Mouse (Mus musculus) limb, embryonic 14.5 days (tissue): ENCODE data around the gene Hsf4. TPM values are rescaled to one million over a fixed set of nuclear protein-coding genes. Genes with fewer than 3 reads are reported as not detected.
A peak's percentile ranks its signal among the peaks of the same experiment; 100 is the strongest.

Experiments
- ATAC-seq: fragments of 200-750 bp; cut with Nextera tagmentation; 2 replicates; pipeline ENCODE4 v1.8.0; 2017; ENCODE audit warnings: low read depth, moderate number of reproducible peaks, moderate TSS enrichment; ENCODE audit not compliant: low FRiP score
- DNase-seq: peaks from one replicate; pipeline ENCODE4 v3.0.0-alpha.2; 2015; ENCODE audit warnings: low spot score
- H3K27ac ChIP-seq: fragments of 300-500 bp; sonication (generic); replicated peaks from 2 replicates; pipeline ENCODE4 v1.5.1; 2014; ENCODE audit warnings: low read depth, mild to moderate bottlenecking, low read length, moderate library complexity, mixed read lengths
- H3K27me3 ChIP-seq: fragments of 300-500 bp; sonication (generic); 2 replicates; pipeline ENCODE4 v1.6.1; 2014; ENCODE audit warnings: low read length, mixed read lengths; ENCODE audit not compliant: control insufficient read depth, insufficient read depth
- H3K36me3 ChIP-seq: fragments of 300-500 bp; sonication (generic); 2 replicates; pipeline ENCODE4 v1.6.1; 2014; ENCODE audit warnings: mild to moderate bottlenecking, low read length, moderate library complexity, mixed read lengths; ENCODE audit not compliant: control insufficient read depth, insufficient read depth
- H3K4me1 ChIP-seq: fragments of 300-500 bp; sonication (generic); 2 replicates; pipeline ENCODE4 v1.6.1; 2014; ENCODE audit warnings: antibody characterized with exemption, low read length, mixed read lengths; ENCODE audit not compliant: control insufficient read depth, insufficient read depth
- H3K4me2 ChIP-seq: fragments of 300-500 bp; sonication (generic); replicated peaks from 2 replicates; pipeline ENCODE4 v1.6.1; 2014; ENCODE audit warnings: low read depth, mild to moderate bottlenecking, low read length, moderate library complexity; ENCODE audit not compliant: severe bottlenecking
- H3K4me3 ChIP-seq: fragments of 300-500 bp; sonication (generic); replicated peaks from 2 replicates; pipeline ENCODE4 v1.5.1; 2014; ENCODE audit warnings: low read length
- H3K9ac ChIP-seq: fragments of 300-500 bp; sonication (generic); 2 replicates; pipeline ENCODE4 v1.6.1; 2014; ENCODE audit warnings: mild to moderate bottlenecking, low read depth, low read length, moderate library complexity; ENCODE audit not compliant: severe bottlenecking
- H3K9me3 ChIP-seq: fragments of 300-500 bp; sonication (generic); 2 replicates; pipeline ENCODE4 v1.6.1; 2016; ENCODE audit warnings: low read length; ENCODE audit not compliant: control insufficient read depth
- POLR2A ChIP-seq: fragments of 200-500 bp; IDR thresholded peaks from 2 replicates; pipeline ENCODE4 v1.8.0; 2012; ENCODE audit warnings: inconsistent platforms, mild to moderate bottlenecking, moderate library complexity, borderline replicate concordance; ENCODE audit not compliant: insufficient read depth, insufficient read length; ENCODE audit errors: extremely low read depth
- WGBS: fragments of 180-500 bp; shearing (Covaris S2); extraction: QIAGEN DNeasy Blood & Tissue Kit; methylation state at CpG from one replicate; pipeline ENCODE4 v1.1.7; 2014; 5-methylcytosine and 5-hydroxymethylcytosine counted together
- polyA plus RNA-seq, 2 experiments: library from polyadenylated mRNA; depleted of rRNA in 1 of 2; stranded (reverse) in 1 of 2; unstranded in 1 of 2; fragments of >200 nt; fragmentation: Nextera tagmentation in 1 of 2; extraction: Ambion mirVana in 1 of 2; gene quantifications; 2 replicates each; pipeline versions ENCODE4 v1.2.1 to v1.2.3; 2012 to 2014

The Hsf4 gene
- polyA plus RNA-seq, 2 experiments = 0.14 to 0.62 TPM

- Histone ChIP-seq H3K4me3 (no peak overlapping the region), H3K9me3 (no peaks in the 10 kb centered on the region), H3K9ac (no peak overlapping the region), H3K27me3 (no peaks in the 10 kb centered on the region), H3K27ac (peak overlapping the region; percentile 38; the same call in 1 of the 2 replicates), H3K4me1 (peaks cover 18% of the 10 kb centered on the region), H3K4me2 (peak overlapping the region; percentile 66; the same call in 1 of the 2 replicates), H3K36me3 (peaks cover 77% of the 10 kb centered on the region)
- ATAC-seq = peak; percentile 11; the same call in 1 of the 2 replicates
- 65% methylated on average over 9 of the region's 9 CpGs for WGBS
- no peak for TF ChIP-seq POLR2A
- peak; percentile 17 for DNase-seq
Measured at GRCm38 (mm10) chr8:105304325-105305210, 35.0 kb downstream of the Hsf4 start.

GRCm38 (mm10) chr8:105305211-105306145, 35.9 kb downstream of the Hsf4 start, which contains the start of gene Elmo3:
Gene Elmo3, plus strand, starts transcription at chr8:105305601.
- Histone ChIP-seq H3K4me1 (peaks cover 18% of the 10 kb centered on the region), H3K27ac (peak within 1 kb of the TSS; percentile 38; the same call in 1 of the 2 replicates), H3K36me3 (peaks cover 69% of the 10 kb centered on the region), H3K9ac (peak within 1 kb of the TSS; percentile 54), H3K4me2 (peak within 1 kb of the TSS; percentile 66), H3K4me3 (peak within 1 kb of the TSS; percentile 33), H3K9me3 (no peaks in the 10 kb centered on the region), H3K27me3 (no peaks in the 10 kb centered on the region)
- WGBS = 9% methylated on average over 20 of the region's 30 CpGs
- DNase-seq = peak; percentile 28
- 0 out of 2 replicates have a peak, but pooled peaks have one; percentile 32 for TF ChIP-seq POLR2A
- peak; percentile 47 for ATAC-seq

- 35% methylated on average over 5 of the region's 5 CpGs for WGBS
- Histone ChIP-seq H3K9me3 (no peaks in the 10 kb centered on the region), H3K9ac (peak overlapping the region; percentile 54), H3K27me3 (no peaks in the 10 kb centered on the region), H3K36me3 (peaks cover 64% of the 10 kb centered on the region), H3K4me2 (peak overlapping the region; percentile 66), H3K4me3 (peak overlapping the region; percentile 33), H3K27ac (peak overlapping the region; percentile 26; the same call in 1 of the 2 replicates), H3K4me1 (peaks cover 18% of the 10 kb centered on the region)
- no peak for TF ChIP-seq POLR2A
- ATAC-seq = peak; percentile 15
- no peak for DNase-seq
Measured at GRCm38 (mm10) chr8:105306146-105306691, 36.6 kb downstream of the Hsf4 start.

GRCm38 (mm10) chr8:105307670-105308069, 38.1 kb downstream of the Hsf4 start:
- 93% methylated on average over 13 of the region's 13 CpGs for WGBS
- Histone ChIP-seq H3K4me2 (no peak overlapping the region), H3K4me1 (peaks cover 18% of the 10 kb centered on the region), H3K9ac (no peak overlapping the region), H3K27ac (no peak overlapping the region), H3K36me3 (peaks cover 62% of the 10 kb centered on the region), H3K9me3 (no peaks in the 10 kb centered on the region), H3K4me3 (no peak overlapping the region), H3K27me3 (no peaks in the 10 kb centered on the region)
- no peak for TF ChIP-seq POLR2A
- ATAC-seq (no peak), DNase-seq (no peak)
